Mouse (Mus musculus): ENCODE measurements at regions not wholly inside any gene's neighbourhood (a gene's known extent, or its start where the extent isn't known, plus 50 kb on each side); places are given as distances from the start of the nearest gene placed in this dataset.

DNA sequence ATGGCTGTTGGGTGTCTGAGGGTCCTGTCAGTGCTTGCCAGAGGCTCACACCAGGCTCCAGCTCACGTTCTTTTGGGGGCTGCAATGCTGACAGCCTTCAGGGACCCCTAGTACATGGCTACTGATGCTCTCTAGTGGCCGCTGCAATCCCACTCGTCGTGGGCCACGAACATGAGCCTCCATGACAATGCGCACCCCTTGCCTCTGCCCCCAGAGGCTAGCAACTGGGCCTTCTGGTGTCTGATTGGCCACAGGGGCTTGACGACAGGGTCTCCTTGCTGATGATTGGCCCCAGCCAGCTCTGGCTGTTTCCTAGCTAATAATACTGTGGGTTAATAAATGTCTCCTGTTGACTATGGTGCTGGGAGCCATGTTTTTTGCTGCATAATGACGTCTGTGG lies 61.1 kb downstream of the Rtl1 start:
- H3K27ac ChIP-seq (ENCODE audit: insufficient read depth, low read depth, low read length, poor library complexity, severe bottlenecking) = no peak overlapping the region
- no peaks in the 10 kb centered on the region for H3K9me3 ChIP-seq (ENCODE audit: control insufficient read depth, insufficient read depth, low read depth, low read length)
- no peak for TF ChIP-seq CHD2 (IDR thresholded peaks at IDR 0.05; ENCODE audit: low read depth, low read length)
- TF ChIP-seq ZC3H11A (IDR thresholded peaks at IDR 0.05; ENCODE audit: borderline replicate concordance, low read depth, low read length) = no peak
- TF ChIP-seq MAFK (IDR thresholded peaks at IDR 0.05; ENCODE audit: insufficient read depth, low read depth, low read length) = no peak
- TF ChIP-seq ZNF384 (IDR thresholded peaks at IDR 0.05; ENCODE audit: low read depth, low read length) = no peak
- no peak for TF ChIP-seq HCFC1 (IDR thresholded peaks at IDR 0.05; ENCODE audit: borderline replicate concordance, insufficient read depth, low read length)
- 0 out of 2 replicates have a peak, but pooled peaks cover 2% of the 10 kb centered on the region for H3K36me3 ChIP-seq (ENCODE audit: control insufficient read depth, insufficient read depth, low read length, poor library complexity, severe bottlenecking)
- in situ Hi-C loops (cut with MboI; ENCODE audit: low sequenced_read_pairs in 2 of 2, unreplicated experiment in 2 of 2) = no loop called here
- H3K9ac ChIP-seq (ENCODE audit: insufficient read depth, low read depth, low read length, poor library complexity, severe bottlenecking) = no peak overlapping the region
- DNase-seq (ENCODE audit: low read depth, low spot score) = no peak
- no peaks in the 10 kb centered on the region; a peak in 2 of 4 replicates for H3K4me1 ChIP-seq (ENCODE audit: control insufficient read depth in 2 of 2, insufficient read depth in 2 of 2, low read length in 2 of 2, poor library complexity in 1 of 2)
- no peak overlapping the region for H3K4me3 ChIP-seq (ENCODE audit: insufficient read depth in 1 of 2, low read depth in 1 of 2, low read length in 2 of 2, poor library complexity in 1 of 2, severe bottlenecking in 1 of 2)

DNA sequence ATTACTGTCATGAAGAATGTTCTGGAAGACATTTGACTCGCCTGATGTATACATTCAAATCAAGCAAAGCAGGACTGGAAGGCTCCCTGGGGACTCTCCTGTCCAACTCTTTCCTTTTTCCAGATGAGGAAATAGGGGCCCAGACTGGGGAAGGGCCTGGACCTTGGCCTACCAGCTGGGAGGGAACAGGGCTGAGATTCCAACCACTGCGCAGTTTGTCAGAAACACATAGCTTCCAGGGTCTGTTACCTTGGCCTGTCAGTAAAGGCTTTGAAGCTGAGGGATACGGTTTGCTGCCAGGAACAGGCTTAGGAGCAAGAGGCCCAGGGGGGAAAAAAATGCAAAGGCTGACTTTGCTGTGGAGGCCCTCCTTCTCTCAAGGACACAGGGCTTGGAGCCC lies 61.5 kb downstream of the Rtl1 start:
- no peak overlapping the region for H3K4me3 ChIP-seq (ENCODE audit: insufficient read depth in 1 of 2, low read depth in 1 of 2, low read length in 2 of 2, poor library complexity in 1 of 2, severe bottlenecking in 1 of 2)
- H3K27ac ChIP-seq (ENCODE audit: insufficient read depth, low read depth, low read length, poor library complexity, severe bottlenecking) = no peak overlapping the region
- no peak for DNase-seq (ENCODE audit: low read depth, low spot score)

DNA sequence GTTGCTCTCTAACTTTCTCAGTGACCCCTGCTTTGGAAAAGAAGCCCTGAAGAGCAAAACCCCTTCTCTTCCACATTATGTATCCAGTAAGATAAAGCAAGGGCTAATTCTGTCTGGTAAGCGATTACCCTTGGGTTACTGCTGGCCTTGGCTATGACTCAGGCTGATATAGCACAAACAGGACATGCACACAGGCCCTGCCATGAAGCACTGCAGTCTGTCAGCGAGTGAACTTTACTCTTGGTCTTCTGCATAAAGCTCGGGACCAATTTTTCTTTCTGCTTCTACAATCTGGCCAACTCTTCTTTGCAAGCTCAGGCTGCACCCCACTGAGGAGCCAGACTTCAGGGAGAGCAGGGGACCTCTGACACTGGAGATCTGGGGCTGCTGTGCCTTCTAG lies 63.6 kb downstream of the Rtl1 start:
- H3K27ac ChIP-seq (ENCODE audit: insufficient read depth, low read depth, low read length, poor library complexity, severe bottlenecking) = no peak overlapping the region
- no peak overlapping the region for H3K4me3 ChIP-seq (ENCODE audit: insufficient read depth in 1 of 2, low read depth in 1 of 2, low read length in 2 of 2, poor library complexity in 1 of 2, severe bottlenecking in 1 of 2)
- no peak for TF ChIP-seq ZNF384 (IDR thresholded peaks at IDR 0.05; ENCODE audit: low read depth, low read length)
- TF ChIP-seq ZC3H11A (IDR thresholded peaks at IDR 0.05; ENCODE audit: borderline replicate concordance, low read depth, low read length) = no peak
- TF ChIP-seq MAFK (IDR thresholded peaks at IDR 0.05; ENCODE audit: insufficient read depth, low read depth, low read length) = no peak
- no peak for TF ChIP-seq CHD2 (IDR thresholded peaks at IDR 0.05; ENCODE audit: low read depth, low read length)
- no peak for TF ChIP-seq HCFC1 (IDR thresholded peaks at IDR 0.05; ENCODE audit: borderline replicate concordance, insufficient read depth, low read length)
- H3K4me1 ChIP-seq (ENCODE audit: control insufficient read depth in 2 of 2, insufficient read depth in 2 of 2, low read length in 2 of 2, poor library complexity in 1 of 2) = peaks cover 0 to 18% of the 10 kb centered on the region in 2 experiments; a peak in 3 of 4 replicates
- no peaks in the 10 kb centered on the region for H3K36me3 ChIP-seq (ENCODE audit: control insufficient read depth, insufficient read depth, low read length, poor library complexity, severe bottlenecking)
- DNase-seq (ENCODE audit: low read depth, low spot score) = no peak
- in situ Hi-C loops (cut with MboI; ENCODE audit: low sequenced_read_pairs in 2 of 2, unreplicated experiment in 2 of 2) = no loop called here
- no peaks in the 10 kb centered on the region for H3K9me3 ChIP-seq (ENCODE audit: control insufficient read depth, insufficient read depth, low read depth, low read length)
- H3K9ac ChIP-seq (ENCODE audit: insufficient read depth, low read depth, low read length, poor library complexity, severe bottlenecking) = no peak overlapping the region

More for the DNA sequence above, 61.5 kb downstream of the Rtl1 start:
- Histone ChIP-seq H3K4me1 (ENCODE audit: control insufficient read depth in 2 of 2, insufficient read depth in 2 of 2, low read length in 2 of 2, poor library complexity in 1 of 2) (peaks cover 0 to under 1% of the 10 kb centered on the region in 2 experiments; a peak in 2 of 4 replicates), H3K9me3 (ENCODE audit: control insufficient read depth, insufficient read depth, low read depth, low read length) (no peaks in the 10 kb centered on the region), H3K9ac (ENCODE audit: insufficient read depth, low read depth, low read length, poor library complexity, severe bottlenecking) (no peak overlapping the region), H3K36me3 (ENCODE audit: control insufficient read depth, insufficient read depth, low read length, poor library complexity, severe bottlenecking) (0 out of 2 replicates have a peak, but pooled peaks cover 1% of the 10 kb centered on the region)
- in situ Hi-C loops (cut with MboI; ENCODE audit: low sequenced_read_pairs in 2 of 2, unreplicated experiment in 2 of 2) = no loop called here
- TF ChIP-seq HCFC1 (IDR thresholded peaks at IDR 0.05; ENCODE audit: borderline replicate concordance, insufficient read depth, low read length) = no peak
- TF ChIP-seq ZC3H11A (IDR thresholded peaks at IDR 0.05; ENCODE audit: borderline replicate concordance, low read depth, low read length) = no peak
- TF ChIP-seq CHD2 (IDR thresholded peaks at IDR 0.05; ENCODE audit: low read depth, low read length) = no peak
- TF ChIP-seq MAFK (IDR thresholded peaks at IDR 0.05; ENCODE audit: insufficient read depth, low read depth, low read length) = no peak
- no peak for TF ChIP-seq ZNF384 (IDR thresholded peaks at IDR 0.05; ENCODE audit: low read depth, low read length)

DNA sequence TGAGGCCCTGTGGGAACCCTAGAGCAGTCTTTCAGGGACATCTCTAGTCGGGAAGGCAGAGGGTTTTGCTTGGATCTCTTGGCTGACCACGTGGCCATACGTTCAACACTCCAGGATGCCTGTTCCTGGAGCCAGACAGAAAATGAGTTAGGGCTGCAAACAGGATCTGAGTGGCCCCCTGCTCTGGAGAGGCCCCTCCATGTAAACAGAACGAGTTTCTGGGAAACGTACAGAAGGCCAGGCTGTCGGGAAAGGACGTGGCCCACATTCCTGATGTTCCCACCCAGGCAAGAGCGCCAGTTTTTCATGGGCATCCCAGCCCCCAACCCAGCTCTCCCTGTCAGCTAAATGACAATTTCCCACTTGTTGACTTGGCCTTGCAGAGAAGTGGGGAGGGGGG lies 67.7 kb downstream of the Rtl1 start:
- no peaks in the 10 kb centered on the region for H3K9me3 ChIP-seq (ENCODE audit: control insufficient read depth, insufficient read depth, low read depth, low read length)
- in situ Hi-C loops (cut with MboI; ENCODE audit: low sequenced_read_pairs in 2 of 2, unreplicated experiment in 2 of 2) = no loop called here
- peaks cover 3 to 20% of the 10 kb centered on the region in 2 experiments; a peak in 2 of 4 replicates for H3K4me1 ChIP-seq (ENCODE audit: control insufficient read depth in 2 of 2, insufficient read depth in 2 of 2, low read length in 2 of 2, poor library complexity in 1 of 2)
- no peak for DNase-seq (ENCODE audit: low read depth, low spot score)
- TF ChIP-seq ZNF384 (IDR thresholded peaks at IDR 0.05; ENCODE audit: low read depth, low read length) (no peak), ZC3H11A (IDR thresholded peaks at IDR 0.05; ENCODE audit: borderline replicate concordance, low read depth, low read length) (no peak)
- H3K9ac ChIP-seq (ENCODE audit: insufficient read depth, low read depth, low read length, poor library complexity, severe bottlenecking) = peak overlapping the region; percentile 23; the same call in 1 of the 2 replicates
- H3K36me3 ChIP-seq (ENCODE audit: control insufficient read depth, insufficient read depth, low read length, poor library complexity, severe bottlenecking) = no peaks in the 10 kb centered on the region
- no peak overlapping the region; the same call in 1 of the 2 replicates for H3K27ac ChIP-seq (ENCODE audit: insufficient read depth, low read depth, low read length, poor library complexity, severe bottlenecking)
- H3K4me3 ChIP-seq (ENCODE audit: insufficient read depth in 1 of 2, low read depth in 1 of 2, low read length in 2 of 2, poor library complexity in 1 of 2, severe bottlenecking in 1 of 2) = no peak overlapping the region
